Mouse (Mus musculus): ENCODE measurements around the gene Pygo2. TPM values are rescaled to one million over a fixed set of nuclear protein-coding genes. Genes with fewer than 3 reads are reported as not detected.

The Pygo2 gene
- polyA plus RNA-seq, 1 experiment from 2014 or later, result 50.4 TPM

GRCm38 (mm10) chr3:89395806-89396653, 34.0 kb upstream of the Pygo2 start:
- Histone ChIP-seq H3K4me1 (replicated peaks) (peaks cover 59% of the 10 kb centered on the region), H3K27ac (peak overlapping the region; percentile 82)

GRCm38 (mm10) chr3:89396654-89397005, 33.4 kb upstream of the Pygo2 start:
- Histone ChIP-seq H3K4me3 (peak overlapping the region; percentile 77), H3K27ac (peak overlapping the region; percentile 82), H3K9me3 (no peaks in the 10 kb centered on the region), H3K27me3 (ENCODE audit: insufficient read depth, poor library complexity, severe bottlenecking) (peaks cover 25% of the 10 kb centered on the region), H3K36me3 (peaks cover 16% of the 10 kb centered on the region; the same call in 1 of the 2 replicates), H3K4me1 (replicated peaks) (peaks cover 53% of the 10 kb centered on the region)
- WGBS, result 2% methylated on average over 4 of the region's 4 CpGs
- DNase-seq (ENCODE audit: low spot score), result no peak

More at GRCm38 (mm10) chr3:89395806-89396653, 34.0 kb upstream of the Pygo2 start:
- peak; percentile 78 for DNase-seq (ENCODE audit: low spot score)
- H3K9me3 ChIP-seq, result no peaks in the 10 kb centered on the region
- peaks cover 30% of the 10 kb centered on the region for H3K27me3 ChIP-seq (ENCODE audit: insufficient read depth, poor library complexity, severe bottlenecking)
- peak overlapping the region; percentile 77 for H3K4me3 ChIP-seq
- under 1% methylated on average over 44 of the region's 44 CpGs for WGBS
- H3K36me3 ChIP-seq, result peaks cover 10% of the 10 kb centered on the region; the same call in 1 of the 2 replicates

- no peak overlapping the region for H3K27ac ChIP-seq
- H3K36me3 ChIP-seq, result peaks cover 56% of the 10 kb centered on the region
- DNase-seq (ENCODE audit: low spot score), result no peak
- H3K4me3 ChIP-seq, result no peak overlapping the region
- peaks cover 6% of the 10 kb centered on the region for H3K4me1 ChIP-seq (replicated peaks)
- no peaks in the 10 kb centered on the region for H3K9me3 ChIP-seq
- H3K27me3 ChIP-seq (ENCODE audit: insufficient read depth, poor library complexity, severe bottlenecking), result no peaks in the 10 kb centered on the region
- WGBS, result 91% methylated on average over 7 of the region's 7 CpGs
These were observed 28.7 kb upstream of the Pygo2 start for GRCm38 (mm10) chr3:89401329-89401728.

GRCm38 (mm10) chr3:89402693-89403092, 27.3 kb upstream of the Pygo2 start, which contains the start of gene Lenep:
Gene Lenep (minus strand): TSS chr3:89402793.
- peaks cover 66% of the 10 kb centered on the region for H3K36me3 ChIP-seq
- H3K4me1 ChIP-seq (replicated peaks), result no peaks in the 10 kb centered on the region
- no peak for DNase-seq (ENCODE audit: low spot score)
- WGBS, result 68% methylated on average over 5 of the region's 5 CpGs
- no peaks in the 10 kb centered on the region for H3K27me3 ChIP-seq (ENCODE audit: insufficient read depth, poor library complexity, severe bottlenecking)
- H3K27ac ChIP-seq, result no peak within 1 kb of the TSS
- no peak within 1 kb of the TSS for H3K4me3 ChIP-seq
- no peaks in the 10 kb centered on the region for H3K9me3 ChIP-seq

- H3K36me3 ChIP-seq, result peaks cover 63% of the 10 kb centered on the region
- WGBS, result 92% methylated on average over 6 of the region's 6 CpGs
These were observed 23.1 kb upstream of the Pygo2 start for GRCm38 (mm10) chr3:89406887-89407286.

GRCm38 (mm10) chr3:89408448-89408847, 21.6 kb upstream of the Pygo2 start:
- no peak for DNase-seq (ENCODE audit: low spot score)
- no peaks in the 10 kb centered on the region for H3K9me3 ChIP-seq
- peaks cover 55% of the 10 kb centered on the region for H3K36me3 ChIP-seq

More at GRCm38 (mm10) chr3:89406887-89407286, 23.1 kb upstream of the Pygo2 start:
- no peak for DNase-seq (ENCODE audit: low spot score)
- H3K27ac ChIP-seq, result no peak overlapping the region
- no peak overlapping the region for H3K4me3 ChIP-seq
- H3K27me3 ChIP-seq (ENCODE audit: insufficient read depth, poor library complexity, severe bottlenecking), result no peaks in the 10 kb centered on the region
- peaks cover 17% of the 10 kb centered on the region for H3K4me1 ChIP-seq (replicated peaks)
- no peaks in the 10 kb centered on the region for H3K9me3 ChIP-seq

GRCm38 (mm10) chr3:89409701-89410100, 20.3 kb upstream of the Pygo2 start:
- Histone ChIP-seq H3K27me3 (ENCODE audit: insufficient read depth, poor library complexity, severe bottlenecking) (no peaks in the 10 kb centered on the region), H3K9me3 (no peaks in the 10 kb centered on the region), H3K4me1 (replicated peaks) (peaks cover 21% of the 10 kb centered on the region), H3K4me3 (no peak overlapping the region), H3K27ac (no peak overlapping the region), H3K36me3 (peaks cover 57% of the 10 kb centered on the region)
- 90% methylated on average over 3 of the region's 3 CpGs for WGBS
- no peak for DNase-seq (ENCODE audit: low spot score)

More at GRCm38 (mm10) chr3:89408448-89408847, 21.6 kb upstream of the Pygo2 start:
- no peak overlapping the region for H3K4me3 ChIP-seq
- 58% methylated on average over 16 of the region's 16 CpGs for WGBS
- H3K27ac ChIP-seq, result no peak overlapping the region
- peaks cover 21% of the 10 kb centered on the region for H3K4me1 ChIP-seq (replicated peaks)
- no peaks in the 10 kb centered on the region for H3K27me3 ChIP-seq (ENCODE audit: insufficient read depth, poor library complexity, severe bottlenecking)

GRCm38 (mm10) chr3:89410864-89411263, 19.1 kb upstream of the Pygo2 start:
- H3K36me3 ChIP-seq, result peaks cover 57% of the 10 kb centered on the region
- DNase-seq (ENCODE audit: low spot score), result no peak

GRCm38 (mm10) chr3:89411490-89412393, 18.3 kb upstream of the Pygo2 start, which contains the start of gene Flad1:
Gene Flad1 (minus strand): TSS chr3:89411870.
- Histone ChIP-seq H3K36me3 (peaks cover 63% of the 10 kb centered on the region), H3K4me1 (replicated peaks) (peaks cover 28% of the 10 kb centered on the region), H3K4me3 (peak within 1 kb of the TSS; percentile 66), H3K27me3 (ENCODE audit: insufficient read depth, poor library complexity, severe bottlenecking) (no peaks in the 10 kb centered on the region), H3K27ac (peak within 1 kb of the TSS; percentile 83), H3K9me3 (no peaks in the 10 kb centered on the region)
- peak; percentile 97 for DNase-seq (ENCODE audit: low spot score)
- 6% methylated on average over 28 of the region's 28 CpGs for WGBS

More at GRCm38 (mm10) chr3:89410864-89411263, 19.1 kb upstream of the Pygo2 start:
- Histone ChIP-seq H3K4me1 (replicated peaks) (peaks cover 21% of the 10 kb centered on the region), H3K9me3 (no peaks in the 10 kb centered on the region), H3K27ac (peak overlapping the region; percentile 83), H3K4me3 (peak overlapping the region; percentile 66), H3K27me3 (ENCODE audit: insufficient read depth, poor library complexity, severe bottlenecking) (no peaks in the 10 kb centered on the region)
- 81% methylated on average over 10 of the region's 10 CpGs for WGBS

GRCm38 (mm10) chr3:89416158-89416557, 13.9 kb upstream of the Pygo2 start:
- peaks cover 38% of the 10 kb centered on the region for H3K4me1 ChIP-seq (replicated peaks)
- 96% methylated on average over 8 of the region's 8 CpGs for WGBS
- DNase-seq (ENCODE audit: low spot score), result no peak
- H3K27ac ChIP-seq, result no peak overlapping the region
- peak overlapping the region; percentile 70; the same call in 1 of the 2 replicates for H3K4me3 ChIP-seq
- H3K27me3 ChIP-seq (ENCODE audit: insufficient read depth, poor library complexity, severe bottlenecking), result no peaks in the 10 kb centered on the region
- peaks cover 38% of the 10 kb centered on the region for H3K36me3 ChIP-seq
- no peaks in the 10 kb centered on the region for H3K9me3 ChIP-seq

GRCm38 (mm10) chr3:89417131-89417530, 12.9 kb upstream of the Pygo2 start:
- WGBS, result 37% methylated on average over 2 of the region's 2 CpGs
- Histone ChIP-seq H3K4me1 (replicated peaks) (peaks cover 42% of the 10 kb centered on the region), H3K36me3 (peaks cover 38% of the 10 kb centered on the region), H3K27me3 (ENCODE audit: insufficient read depth, poor library complexity, severe bottlenecking) (no peaks in the 10 kb centered on the region), H3K4me3 (peak overlapping the region; percentile 70), H3K27ac (peak overlapping the region; percentile 96), H3K9me3 (no peaks in the 10 kb centered on the region)
- no peak for DNase-seq (ENCODE audit: low spot score)

GRCm38 (mm10) chr3:89417840-89418169, 12.2 kb upstream of the Pygo2 start:
- no peak for DNase-seq (ENCODE audit: low spot score)
- peak overlapping the region; percentile 70 for H3K4me3 ChIP-seq
- H3K36me3 ChIP-seq, result peaks cover 37% of the 10 kb centered on the region
- no peaks in the 10 kb centered on the region for H3K27me3 ChIP-seq (ENCODE audit: insufficient read depth, poor library complexity, severe bottlenecking)
- H3K4me1 ChIP-seq (replicated peaks), result peaks cover 47% of the 10 kb centered on the region
- peak overlapping the region; percentile 96 for H3K27ac ChIP-seq
- H3K9me3 ChIP-seq, result no peaks in the 10 kb centered on the region
- 0% methylated on average over 20 of the region's 20 CpGs for WGBS

Data from hindbrain, embryonic 10.5 days (tissue).